Mouse (Mus musculus): ENCODE results near the gene Defb6. TPM values are rescaled to one million over a fixed set of nuclear protein-coding genes. Genes with fewer than 3 reads are reported as not detected.

Defb6 gene
- not detected for total RNA-seq (2022)

GRCm38 (mm10) chr8:19225161-19225560, at the start of gene Defb6:
Defb6 (plus strand) TSS chr8:19225478.
- no peak for DNase-seq (ENCODE audit: low spot score)

GRCm38 (mm10) chr8:19238101-19238500, 12.8 kb downstream of the Defb6 start:
- DNase-seq (ENCODE audit: low spot score) = no peak

GRCm38 (mm10) chr8:19239616-19240015, 14.3 kb downstream of the Defb6 start, which contains the start of gene Defb46:
Defb46 (plus strand) TSS chr8:19239916.
- DNase-seq (ENCODE audit: low spot score) = no peak

- no peak for DNase-seq (ENCODE audit: low spot score)
These were observed 22.0 kb downstream of the Defb6 start, which contains the start of gene Defb5 for GRCm38 (mm10) chr8:19247280-19247679. Defb5 (plus strand) TSS chr8:19247580.

GRCm38 (mm10) chr8:19258136-19258535, 32.9 kb downstream of the Defb6 start:
- no peak for DNase-seq (ENCODE audit: low spot score)

GRCm38 (mm10) chr8:19259667-19260066, 34.4 kb downstream of the Defb6 start:
- no peak for DNase-seq (ENCODE audit: low spot score)

Other genes starting within 250 kb of the Defb6 start
- gene Defb40, start 247.2 kb upstream of the Defb6 start, total RNA-seq (2022) = not detected
- not detected for gene Defb37, start 234.4 kb upstream of the Defb6 start, total RNA-seq (2022)
- not detected for gene Defb38, start 198.9 kb upstream of the Defb6 start, total RNA-seq (2022)
- gene Defb39, start 160.7 kb upstream of the Defb6 start, total RNA-seq (2022) = not detected
- not detected for gene Defb12, start 110.6 kb upstream of the Defb6 start, total RNA-seq (2022)
- gene Defb34, start 101.7 kb upstream of the Defb6 start, total RNA-seq (2022) = not detected
- gene Gm45826, start 84.7 kb upstream of the Defb6 start, total RNA-seq (2022) = not detected
- gene Defb14, start 31.1 kb upstream of the Defb6 start, total RNA-seq (2022) = not detected
- gene Defb4, start 26.8 kb upstream of the Defb6 start, total RNA-seq (2022) = not detected
- gene Defb46, start 14.4 kb downstream of the Defb6 start, total RNA-seq (2022) = not detected
- gene Defb5, start 22.1 kb downstream of the Defb6 start, total RNA-seq (2022) = not detected
- gene Defb3, start 67.9 kb downstream of the Defb6 start, total RNA-seq (2022) = not detected
- gene Defb8, start 222.1 kb downstream of the Defb6 start, total RNA-seq (2022) = not detected